Mouse (Mus musculus) CH12.LX (cell line): ENCODE data around the gene Pus10. TPM values are rescaled to one million over a fixed set of nuclear protein-coding genes. Genes with fewer than 3 reads are reported as not detected.
A peak's percentile ranks its signal among the peaks of the same experiment; 100 is the strongest.

Source experiments
- DNase-seq: peaks from one replicate; pipeline ENCODE4 v3.0.0-alpha.2; 2013; ENCODE audit errors: extremely low read depth
- H3K27ac ChIP-seq: 2 replicates; pipeline ENCODE4 v1.5.1; 2012; ENCODE audit warnings: low read depth, mild to moderate bottlenecking, control low read depth, moderate library complexity; ENCODE audit not compliant: insufficient read depth
- H3K27me3 ChIP-seq: replicated peaks from 2 replicates; pipeline ENCODE3; 2012; ENCODE audit warnings: inconsistent platforms
- H3K36me3 ChIP-seq, 2 experiments: replicated peaks in 1 of 2; 2 replicates each; pipeline versions ENCODE3 to v1.6.1; 2012; ENCODE audit warnings: inconsistent platforms in 1 of 2, low read length in 1 of 2, mild to moderate bottlenecking in 1 of 2, mixed read lengths in 1 of 2, moderate library complexity in 1 of 2; ENCODE audit not compliant: control insufficient read depth in 1 of 2, insufficient read depth in 1 of 2
- H3K4me1 ChIP-seq, 2 experiments: 2 replicates each; pipeline ENCODE4 v1.6.1; 2012; ENCODE audit warnings: inconsistent platforms in 1 of 2, moderate library complexity in 1 of 2; ENCODE audit not compliant: insufficient read depth in 2 of 2, control insufficient read depth in 1 of 2
- H3K4me2 ChIP-seq: 2 replicates; pipeline ENCODE4 v1.6.1; 2012; ENCODE audit warnings: low read depth, mild to moderate bottlenecking, control low read depth; ENCODE audit not compliant: poor library complexity, insufficient read depth, severe bottlenecking
- H3K4me3 ChIP-seq, 3 experiments: fragments of 150-350 bp in 1 of 3; sonication (generic) in 1 of 3; replicated peaks in 1 of 3; 2 replicates each; pipeline versions ENCODE3 to v1.5.1; 2011 to 2012; ENCODE audit warnings: low read depth in 2 of 3, low read length in 2 of 3, mild to moderate bottlenecking in 2 of 3, moderate library complexity in 2 of 3, control low read depth in 1 of 3, improper control_type of control experiment in 1 of 3, inconsistent platforms in 1 of 3, mixed read lengths in 1 of 3; ENCODE audit not compliant: poor library complexity in 1 of 3
- H3K79me2 ChIP-seq: replicated peaks from 2 replicates; pipeline ENCODE4 v1.6.1; 2012; ENCODE audit warnings: mild to moderate bottlenecking, moderate library complexity; ENCODE audit not compliant: control insufficient read depth, poor library complexity, insufficient read depth, severe bottlenecking; ENCODE audit errors: extremely low read depth
- H3K9ac ChIP-seq: 2 replicates; pipeline ENCODE4 v1.6.1; 2012; ENCODE audit warnings: low read depth, mild to moderate bottlenecking, control low read depth, moderate library complexity; ENCODE audit not compliant: insufficient read depth
- H3K9me3 ChIP-seq: replicated peaks from 2 replicates; pipeline ENCODE3; 2012; ENCODE audit warnings: low read length, inconsistent platforms, mixed read lengths
- BHLHE40 ChIP-seq: IDR thresholded peaks from 2 replicates; pipeline ENCODE4 v1.6.1; 2011; ENCODE audit warnings: mild to moderate bottlenecking, low read depth, low read length, improper control_type of control experiment
- CHD1 ChIP-seq: IDR thresholded peaks from 2 replicates; pipeline ENCODE4 v1.6.1; 2012; ENCODE audit warnings: low read depth, low read length, improper control_type of control experiment, inconsistent platforms
- CHD2 ChIP-seq: IDR thresholded peaks from 2 replicates; pipeline ENCODE4 v1.6.1; 2011; ENCODE audit warnings: low read length, improper control_type of control experiment
- CTCF ChIP-seq, 2 experiments: IDR thresholded peaks in 1 of 2; conservative IDR thresholded peaks in 1 of 2; 2 replicates each; pipeline ENCODE4 v1.5.1; 2011 to 2012; ENCODE audit warnings: low read depth in 2 of 2, low read length in 2 of 2, improper control_type of control experiment in 1 of 2, inconsistent platforms in 1 of 2, mild to moderate bottlenecking in 1 of 2, moderate library complexity in 1 of 2
- E2F4 ChIP-seq: IDR thresholded peaks from 2 replicates; pipeline ENCODE4 v1.6.1; 2011; ENCODE audit warnings: low read depth, low read length, improper control_type of control experiment; ENCODE audit not compliant: insufficient replicate concordance
- ELF1 ChIP-seq: IDR thresholded peaks from 2 replicates; pipeline ENCODE4 v1.6.1; 2014; ENCODE audit warnings: low read depth, mild to moderate bottlenecking, inconsistent platforms, low read length, improper control_type of control experiment
- EP300 ChIP-seq: IDR thresholded peaks from 2 replicates; pipeline ENCODE4 v1.6.1; 2011; ENCODE audit warnings: low read length, improper control_type of control experiment
- ETS1 ChIP-seq: conservative IDR thresholded peaks from 2 replicates; pipeline ENCODE4 v1.6.1; 2012; ENCODE audit warnings: low read depth, mild to moderate bottlenecking, inconsistent platforms, low read length, improper control_type of control experiment, moderate library complexity
- GABPA ChIP-seq: IDR thresholded peaks from 2 replicates; pipeline ENCODE4 v1.6.1; 2012; ENCODE audit warnings: low read depth, low read length, improper control_type of control experiment, inconsistent platforms; ENCODE audit not compliant: insufficient replicate concordance
- HCFC1 ChIP-seq: IDR thresholded peaks from 2 replicates; pipeline ENCODE4 v1.6.1; 2012; ENCODE audit warnings: low read depth, mild to moderate bottlenecking, inconsistent platforms, low read length, improper control_type of control experiment
- IRF4 ChIP-seq: IDR thresholded peaks from 2 replicates; pipeline ENCODE4 v1.6.1; 2014; ENCODE audit warnings: low read depth, mild to moderate bottlenecking, inconsistent platforms, low read length, improper control_type of control experiment
- JUN ChIP-seq: IDR thresholded peaks from 2 replicates; pipeline ENCODE4 v1.6.1; 2011; ENCODE audit warnings: low read depth, mild to moderate bottlenecking, low read length, improper control_type of control experiment, moderate library complexity; ENCODE audit not compliant: insufficient read depth
- JUND ChIP-seq: conservative IDR thresholded peaks from 2 replicates; pipeline ENCODE4 v1.6.1; 2011; ENCODE audit warnings: low read depth, low read length, improper control_type of control experiment
- MAFK ChIP-seq: IDR thresholded peaks from 2 replicates; pipeline ENCODE4 v1.6.1; 2011; ENCODE audit warnings: low read length, improper control_type of control experiment; ENCODE audit not compliant: insufficient replicate concordance
- MAX ChIP-seq: IDR thresholded peaks from 2 replicates; pipeline ENCODE4 v1.6.1; 2011; ENCODE audit warnings: low read length, improper control_type of control experiment
- MEF2A ChIP-seq: IDR thresholded peaks from 2 replicates; pipeline ENCODE4 v1.6.1; 2014; ENCODE audit warnings: low read depth, mild to moderate bottlenecking, inconsistent platforms, low read length, improper control_type of control experiment, borderline replicate concordance
- MXI1 ChIP-seq: IDR thresholded peaks from 2 replicates; pipeline ENCODE4 v1.6.1; 2011; ENCODE audit warnings: mild to moderate bottlenecking, low read depth, low read length, improper control_type of control experiment
- MYC ChIP-seq: IDR thresholded peaks from 2 replicates; pipeline ENCODE4 v1.6.1; 2011; ENCODE audit warnings: low read depth, mild to moderate bottlenecking, improper control_type of control experiment, low read length
- NELFE ChIP-seq: IDR thresholded peaks from 2 replicates; pipeline ENCODE4 v1.6.1; 2011; ENCODE audit warnings: low read depth, low read length, improper control_type of control experiment
- PAX5 ChIP-seq: IDR thresholded peaks from 2 replicates; pipeline ENCODE4 v1.6.1; 2012; ENCODE audit warnings: low read length, inconsistent platforms, mixed read lengths
- POLR2A ChIP-seq: IDR thresholded peaks from 2 replicates; pipeline ENCODE4 v1.6.1; 2011; ENCODE audit warnings: low read depth, mild to moderate bottlenecking, improper control_type of control experiment, low read length
- RCOR1 ChIP-seq: conservative IDR thresholded peaks from 2 replicates; pipeline ENCODE4 v1.6.1; 2012; ENCODE audit warnings: low read depth, mild to moderate bottlenecking, inconsistent platforms, low read length, improper control_type of control experiment
- SIN3A ChIP-seq: IDR thresholded peaks from 2 replicates; pipeline ENCODE4 v1.6.1; 2012; ENCODE audit warnings: low read length, improper control_type of control experiment, inconsistent platforms
- TBP ChIP-seq: conservative IDR thresholded peaks from 2 replicates; pipeline ENCODE4 v1.6.1; 2011; ENCODE audit warnings: low read depth, low read length, improper control_type of control experiment
- TCF12 ChIP-seq: IDR thresholded peaks from 2 replicates; pipeline ENCODE4 v1.6.1; 2014; ENCODE audit warnings: low read depth, mild to moderate bottlenecking, inconsistent platforms, low read length, improper control_type of control experiment
- UBTF ChIP-seq: IDR thresholded peaks from 2 replicates; pipeline ENCODE4 v1.6.1; 2012; ENCODE audit warnings: low read depth, mild to moderate bottlenecking, inconsistent platforms, low read length, improper control_type of control experiment, moderate library complexity
- USF2 ChIP-seq: conservative IDR thresholded peaks from 2 replicates; pipeline ENCODE4 v1.6.1; 2011; ENCODE audit warnings: low read depth, low read length, improper control_type of control experiment
- ZKSCAN1 ChIP-seq: IDR thresholded peaks from 2 replicates; pipeline ENCODE4 v1.6.1; 2012; ENCODE audit warnings: low read depth, inconsistent platforms, low read length, improper control_type of control experiment, borderline replicate concordance
- ZMIZ1 ChIP-seq: IDR thresholded peaks from 2 replicates; pipeline ENCODE4 v1.6.1; 2012; ENCODE audit warnings: low read depth, mild to moderate bottlenecking, inconsistent platforms, low read length, improper control_type of control experiment
- ZNF384 ChIP-seq: IDR thresholded peaks from 2 replicates; pipeline ENCODE4 v1.6.1; 2012; ENCODE audit warnings: low read depth, low read length, improper control_type of control experiment, inconsistent platforms
- dilution Hi-C: fragments of 300-500 bp; cut with MboI; formaldehyde crosslinking; loops from 2 replicates; pipeline ENCODE4 v1.14.3; 2020; ENCODE audit warnings: low sequenced_read_pairs; ENCODE audit not compliant: extremely low pct_unique_long_range_greater_than_20kb, extremely low pct_ligation_motif_present
- in situ Hi-C: fragments of 300-500 bp; cut with MboI; formaldehyde crosslinking; loops from 3 replicates; pipeline ENCODE4 v1.14.3; 2019; ENCODE audit warnings: low sequenced_read_pairs, low pct_ligation_motif_present, low pct_unique_long_range_greater_than_20kb, mixed read lengths
- polyA plus RNA-seq: library from polyadenylated mRNA; unstranded; fragments of >175 nt; gene quantifications from 2 replicates; pipeline ENCODE4 v1.2.1, GENCODE M21; 2012; ENCODE audit warnings: low read depth; ENCODE audit not compliant: insufficient read length
- total RNA-seq, 2 experiments: library from RNA; depleted of rRNA; stranded (reverse); fragments of 300-350 nt in 1 of 2; fragments of >200 nt in 1 of 2; gene quantifications; 2 replicates each; pipeline ENCODE4 v1.2.3; 2012 to 2014

Gene Pus10
- total and polyA plus RNA-seq, 3 experiments = 57.6 to 113 (median 92.3) TPM

DNA sequence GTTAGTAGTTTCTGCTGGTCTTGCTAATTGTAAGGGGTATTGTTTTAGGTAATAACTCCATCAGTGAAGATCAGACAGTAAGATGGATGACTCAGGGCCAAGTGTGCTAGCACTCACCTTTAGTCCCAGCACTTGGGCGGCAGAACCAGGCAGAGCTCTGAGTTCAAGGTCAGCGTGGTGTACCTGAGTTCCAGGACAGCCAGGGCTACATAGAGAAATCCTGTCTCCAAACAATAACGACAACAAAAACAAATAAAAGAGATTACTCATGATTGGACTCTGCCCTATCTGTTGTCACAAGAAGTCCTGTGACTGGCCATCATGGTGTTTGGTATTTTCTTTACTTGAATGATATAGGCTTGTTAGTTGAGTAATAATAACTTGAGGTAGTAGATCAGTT, 36.4 kb downstream of the Pus10 start:
- Histone ChIP-seq H3K36me3 (peaks cover 13 to 52% of the 10 kb centered on the region in 2 experiments), H3K27ac (0 out of 2 replicates have a peak overlapping the region, but pooled peaks have one; percentile 28), H3K9me3 (no peaks in the 10 kb centered on the region), H3K4me1 (peaks cover 14 to 69% of the 10 kb centered on the region in 2 experiments), H3K9ac (no peak overlapping the region)
- TF ChIP-seq SIN3A (no peak), NELFE (no peak), E2F4 (no peak), USF2 (no peak), PAX5 (no peak), ELF1 (no peak), ZNF384 (no peak), MYC (no peak), JUND (no peak), ZMIZ1 (no peak), MAX (no peak), MXI1 (no peak), UBTF (no peak), MAFK (no peak), GABPA (no peak), JUN (no peak), CHD2 (no peak)
- TF ChIP-seq, all 38 proteins: peak for 0
- no peak overlapping the region for H3K4me2 ChIP-seq
- dilution Hi-C loops (no loop called here), in situ Hi-C loops (no loop called here)
- no peaks in the 10 kb centered on the region for H3K27me3 ChIP-seq
- H3K4me3 ChIP-seq = no peak overlapping the region
- no peak for DNase-seq
- H3K79me2 ChIP-seq = peaks cover 17% of the 10 kb centered on the region

DNA sequence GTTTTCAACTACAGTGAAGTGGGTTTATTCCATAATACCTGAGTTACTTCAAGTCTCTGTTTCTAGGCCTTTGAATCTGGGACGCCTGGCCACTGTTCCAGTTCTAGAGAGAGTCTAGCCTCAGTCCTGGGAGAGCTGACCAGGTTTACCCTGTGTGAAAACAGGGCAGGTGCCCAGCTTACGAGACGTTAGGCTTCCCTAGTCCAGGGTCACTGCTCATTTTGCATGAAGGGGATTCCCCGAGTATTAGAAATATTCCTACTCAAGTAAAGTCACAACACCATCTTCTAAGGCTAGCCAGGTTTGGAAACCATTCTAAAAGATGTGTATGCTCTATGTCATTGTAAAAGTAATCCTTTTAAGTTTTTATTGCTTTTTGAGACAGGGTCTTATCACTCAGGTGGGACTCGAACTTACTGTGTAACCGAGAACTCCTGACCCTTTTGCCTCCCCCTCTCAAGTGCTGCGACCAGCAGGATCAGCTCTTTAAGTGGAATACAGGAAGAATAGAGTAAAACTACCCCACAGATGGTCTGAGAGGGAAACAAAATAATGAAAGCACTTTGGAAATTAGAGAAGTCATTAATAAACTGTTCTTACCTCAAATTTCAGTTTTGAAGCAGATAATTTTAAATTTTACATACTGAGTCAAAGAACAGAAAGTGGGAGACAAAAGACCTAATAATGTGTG, 39.3 kb downstream of the Pus10 start:
- Histone ChIP-seq H3K4me3 (peak overlapping the region in 1 of 3 experiments; percentile 12), H3K27me3 (no peaks in the 10 kb centered on the region), H3K4me2 (peak overlapping the region; percentile 87), H3K4me1 (peaks cover 5 to 47% of the 10 kb centered on the region in 2 experiments), H3K27ac (peak overlapping the region; percentile 91), H3K9ac (peak overlapping the region; percentile 26; the same call in 1 of the 2 replicates), H3K36me3 (peaks cover 25 to 60% of the 10 kb centered on the region in 2 experiments), H3K79me2 (no peaks in the 10 kb centered on the region; the same call in 1 of the 2 replicates), H3K9me3 (no peaks in the 10 kb centered on the region)
- in situ Hi-C loops (no loop called here), dilution Hi-C loops (no loop called here)
- peak; percentile 69 for DNase-seq
- TF ChIP-seq MAFK (0 out of 2 replicates have a peak, but pooled peaks have one; percentile 8), PAX5 (no peak), ZKSCAN1 (no peak), JUND (no peak), USF2 (no peak), HCFC1 (peak; percentile 31; the same call in 1 of the 2 replicates), MXI1 (peak; percentile 79), MYC (0 out of 2 replicates have a peak, but pooled peaks have one; percentile 18), JUN (0 out of 2 replicates have a peak, but pooled peaks have one; percentile 39), CHD1 (peak; percentile 94; the same call in 1 of the 2 replicates), POLR2A (0 out of 2 replicates have a peak, but pooled peaks have one; percentile 26), ETS1 (peak; percentile 56), TCF12 (peak; percentile 72), NELFE (no peak), IRF4 (peak; percentile 54; the same call in 1 of the 2 replicates), CTCF (conservative IDR thresholded peaks at IDR 0.05 in 1 of 2, IDR thresholded peaks at IDR 0.05 in 1 of 2; ENCODE audit: low read depth in 2 of 2, low read length in 2 of 2) (no peak), MEF2A (peak; percentile 24), EP300 (peak; percentile 66), RCOR1 (peak; percentile 43; the same call in 1 of the 2 replicates), TBP (no peak), CHD2 (no peak), UBTF (no peak), BHLHE40 (peak; percentile 75)
